Mouse (Mus musculus) heart, postnatal 0 days (tissue): ENCODE results near the gene Fgf15.
"Not testable (repeated sequence)": the region's sequence is repeated elsewhere in the genome, so short reads cannot be mapped to it uniquely, and the experiment has no call there.

Experiments used
- CTCF ChIP-seq: IDR thresholded peaks from 2 replicates; pipeline ENCODE4 v1.5.1; 2016; ENCODE audit warnings: antibody characterized with exemption, control low read depth, low read depth
- EP300 ChIP-seq: IDR thresholded peaks from 2 replicates; pipeline ENCODE4 v1.6.1; 2016; ENCODE audit warnings: antibody characterized with exemption, low read depth

- TF ChIP-seq EP300, CTCF: not testable (repeated sequence)
Measured at GRCm38 (mm10) chr7:144890661-144891060, 5.7 kb upstream of the Fgf15 start.
